In the genomic region with DNA sequence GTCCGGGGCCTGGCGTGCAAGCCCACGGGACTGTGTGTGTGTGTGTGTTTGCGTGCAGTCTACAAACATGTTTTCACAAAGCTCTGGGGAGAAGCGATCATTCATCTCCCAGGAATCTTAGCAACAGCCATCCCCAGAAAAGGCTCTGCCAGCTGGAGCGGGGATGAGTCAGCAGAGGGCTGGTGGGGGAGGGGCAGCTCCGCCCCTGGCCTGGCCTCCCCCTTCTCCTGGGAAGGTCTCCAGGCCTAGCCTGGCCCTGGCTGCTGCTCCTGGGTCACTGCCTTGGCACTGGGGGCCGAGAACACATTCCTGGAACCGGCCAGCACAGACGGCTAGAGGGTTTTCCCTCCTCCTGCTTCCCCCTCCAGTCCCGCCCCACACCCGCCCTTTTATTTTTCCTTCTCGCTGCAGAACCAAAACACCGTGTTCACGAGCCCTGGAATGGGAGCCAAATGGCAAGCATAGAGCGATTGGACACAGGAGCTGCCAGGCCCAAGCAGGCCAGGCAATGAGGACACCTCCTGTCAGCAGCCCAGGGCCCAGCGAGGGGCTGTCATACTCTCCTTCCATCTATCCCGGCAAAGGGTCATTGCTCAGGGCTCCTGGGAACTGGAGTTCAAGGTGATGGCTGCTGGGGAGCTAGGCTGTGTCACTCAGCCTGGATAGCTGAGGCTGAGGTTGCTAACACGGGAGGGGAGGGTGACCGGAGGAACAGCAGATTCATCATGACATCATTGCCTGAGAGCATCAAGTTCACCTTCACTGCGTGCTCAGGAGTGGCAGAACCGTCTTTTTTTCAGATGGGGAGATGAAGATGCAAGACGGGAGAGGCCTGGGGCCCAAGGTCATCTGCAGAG, we compare ENCODE assay signal across 8 mouse cellular contexts.
A peak's percentile ranks its signal among the peaks of the same experiment; 100 is the strongest.
DNase-seq lines count a peak whose midpoint lies in the region; ATAC-seq and TF ChIP-seq lines count a peak whose summit lies in the region.

No protein-coding gene starts in this region.

- H3K4me2 ChIP-seq in limb, embryonic 11.5 days (ENCODE audit: low read depth, severe bottlenecking), result peak overlapping the region; percentile 38
- H3K4me2 ChIP-seq in midbrain, embryonic 11.5 days, result peak overlapping the region; percentile 42

- H3K27me3 ChIP-seq in limb, embryonic 11.5 days (ENCODE audit: control insufficient read depth, insufficient read depth, low read length), result no peaks in the 10 kb centered on the region
- peaks cover 9% of the 10 kb centered on the region for H3K27me3 ChIP-seq in midbrain, embryonic 11.5 days (ENCODE audit: control insufficient read depth, insufficient read depth, low read length)
- H3K27me3 ChIP-seq in small intestine, adult 2 months (ENCODE audit: control insufficient read depth, insufficient read depth, low read length), result no peaks in the 10 kb centered on the region

- under 1% methylated on average over 23 of the region's 23 CpGs for WGBS in limb, embryonic 11.5 days
- WGBS in midbrain, embryonic 11.5 days, result 2% methylated on average over 22 of the region's 23 CpGs
- 4% methylated on average over 23 of the region's 23 CpGs for WGBS in small intestine, adult 2 months

- no peak; the same call in 1 of the 2 replicates for TF ChIP-seq POLR2A in small intestine, adult 2 months (IDR thresholded peaks at IDR 0.05; ENCODE audit: low read depth, low read length)

- ATAC-seq in erythroblast, adult 5-6 weeks (replicated peaks; ENCODE audit: low FRiP score, poor library complexity, severe bottlenecking), result peak; percentile 68
- peak; percentile 59 for ATAC-seq in limb, embryonic 11.5 days (ENCODE audit: insufficient number of reproducible peaks, low FRiP score, low TSS enrichment, low read depth)
- peak; percentile 82 for ATAC-seq in midbrain, embryonic 11.5 days (ENCODE audit: low FRiP score)

- DNase-seq in 3T3-L1 (ENCODE audit: low read depth, low spot score), result peak; percentile 97
- DNase-seq in adrenal gland, postnatal 4 days (ENCODE audit: low spot score in 2 of 2), result peak; percentile 91 to 92
- peak; percentile 98 for DNase-seq in heart, adult 8-10 months (ENCODE audit: low spot score)
- DNase-seq in kidney, adult 8-10 months, result peak; percentile 98 to 99
- DNase-seq in limb, embryonic 11.5 days (ENCODE audit: low spot score), result peak; percentile 88
- DNase-seq in midbrain, embryonic 11.5 days (ENCODE audit: low spot score, missing footprints), result peak; percentile 98

- no peak for TF ChIP-seq CTCF in small intestine, adult 2 months (IDR thresholded peaks at IDR 0.05; ENCODE audit: extremely low read depth, insufficient read length, insufficient replicate concordance, low read depth, low read length)

- no peaks in the 10 kb centered on the region for H3K36me3 ChIP-seq in limb, embryonic 11.5 days (ENCODE audit: control insufficient read depth, insufficient read depth, low read length)
- H3K36me3 ChIP-seq in midbrain, embryonic 11.5 days (ENCODE audit: control insufficient read depth, insufficient read depth, low read length), result no peaks in the 10 kb centered on the region
- no peaks in the 10 kb centered on the region for H3K36me3 ChIP-seq in small intestine, adult 2 months (ENCODE audit: control insufficient read depth, insufficient read depth, low read length)

- no peaks in the 10 kb centered on the region for H3K9me3 ChIP-seq in limb, embryonic 11.5 days (ENCODE audit: control insufficient read depth, low read length)
- H3K9me3 ChIP-seq in midbrain, embryonic 11.5 days (ENCODE audit: control insufficient read depth, low read length), result no peaks in the 10 kb centered on the region

- H3K9ac ChIP-seq in limb, embryonic 11.5 days (ENCODE audit: low read length), result peak overlapping the region; percentile 40
- peak overlapping the region; percentile 56 for H3K9ac ChIP-seq in midbrain, embryonic 11.5 days (ENCODE audit: low read length)

- H3K4me3 ChIP-seq in limb, embryonic 11.5 days (ENCODE audit: low read depth, low read length), result no peak overlapping the region
- peak overlapping the region; percentile 17; the same call in 1 of the 2 replicates for H3K4me3 ChIP-seq in midbrain, embryonic 11.5 days (ENCODE audit: low read depth, low read length)
- peak overlapping the region; percentile 42 for H3K4me3 ChIP-seq in small intestine, adult 2 months (ENCODE audit: low read depth, low read length)

- H3K4me1 ChIP-seq in limb, embryonic 11.5 days (ENCODE audit: control insufficient read depth, insufficient read depth, low read length), result peaks cover 48% of the 10 kb centered on the region
- peaks cover 66% of the 10 kb centered on the region for H3K4me1 ChIP-seq in midbrain, embryonic 11.5 days (ENCODE audit: control insufficient read depth, insufficient read depth, low read length)
- H3K4me1 ChIP-seq in small intestine, adult 2 months (ENCODE audit: control insufficient read depth, insufficient read depth, insufficient read length, low read length), result peaks cover 25% of the 10 kb centered on the region

- peak overlapping the region; percentile 94 for H3K27ac ChIP-seq in limb, embryonic 11.5 days (replicated peaks; ENCODE audit: low read depth, low read length)
- peak overlapping the region; percentile 91 for H3K27ac ChIP-seq in midbrain, embryonic 11.5 days (ENCODE audit: low read depth, low read length)
- H3K27ac ChIP-seq in small intestine, adult 2 months (ENCODE audit: insufficient read depth, low read depth, low read length), result peak overlapping the region; percentile 86
